Mouse (Mus musculus) testis, adult 2 months (tissue): ENCODE measurements around the gene Scube2. TPM values are rescaled to one million over a fixed set of nuclear protein-coding genes. Genes with fewer than 3 reads are reported as not detected.

ENCODE experiments used
- H3K27ac ChIP-seq: fragments of 200-500 bp; 2 replicates; pipeline ENCODE4 v1.5.1; 2012; ENCODE audit warnings: low read depth, low read length; ENCODE audit not compliant: control insufficient read depth, insufficient read depth
- H3K27me3 ChIP-seq: fragments of 200-500 bp; 2 replicates; pipeline ENCODE4 v1.6.1; 2012; ENCODE audit warnings: mild to moderate bottlenecking, low read length, moderate library complexity; ENCODE audit not compliant: control insufficient read depth, insufficient read depth
- H3K36me3 ChIP-seq: fragments of 200-500 bp; 2 replicates; pipeline ENCODE4 v1.6.1; 2012; ENCODE audit warnings: mild to moderate bottlenecking, low read length; ENCODE audit not compliant: control insufficient read depth, insufficient read depth
- H3K4me1 ChIP-seq: fragments of 200-500 bp; 2 replicates; pipeline ENCODE4 v1.6.1; 2012; ENCODE audit warnings: low read length; ENCODE audit not compliant: control insufficient read depth, insufficient read depth
- H3K4me3 ChIP-seq: fragments of 200-500 bp; 2 replicates; pipeline ENCODE4 v1.5.1; 2012; ENCODE audit warnings: low read depth, mild to moderate bottlenecking, low read length, moderate library complexity, mixed read lengths; ENCODE audit not compliant: control insufficient read depth
- CTCF ChIP-seq: fragments of 200-500 bp; IDR thresholded peaks from 2 replicates; pipeline ENCODE4 v1.5.1; 2012; ENCODE audit warnings: low read depth, mild to moderate bottlenecking, inconsistent platforms, low read length, moderate library complexity; ENCODE audit not compliant: control insufficient read depth, insufficient read depth, insufficient replicate concordance
- POLR2A ChIP-seq: fragments of 200-500 bp; IDR thresholded peaks from 2 replicates; pipeline ENCODE4 v1.6.1; 2012; ENCODE audit warnings: low read depth, mild to moderate bottlenecking, inconsistent platforms, low read length, moderate library complexity; ENCODE audit not compliant: control insufficient read depth
- polyA plus RNA-seq: library from polyadenylated mRNA; depleted of rRNA; stranded (reverse); fragments of >200 nt; gene quantifications from 2 replicates; pipeline ENCODE4 v1.2.3, GENCODE M21; 2012

Gene Scube2
- polyA plus RNA-seq, 1 experiment = 8.7 TPM

DNA sequence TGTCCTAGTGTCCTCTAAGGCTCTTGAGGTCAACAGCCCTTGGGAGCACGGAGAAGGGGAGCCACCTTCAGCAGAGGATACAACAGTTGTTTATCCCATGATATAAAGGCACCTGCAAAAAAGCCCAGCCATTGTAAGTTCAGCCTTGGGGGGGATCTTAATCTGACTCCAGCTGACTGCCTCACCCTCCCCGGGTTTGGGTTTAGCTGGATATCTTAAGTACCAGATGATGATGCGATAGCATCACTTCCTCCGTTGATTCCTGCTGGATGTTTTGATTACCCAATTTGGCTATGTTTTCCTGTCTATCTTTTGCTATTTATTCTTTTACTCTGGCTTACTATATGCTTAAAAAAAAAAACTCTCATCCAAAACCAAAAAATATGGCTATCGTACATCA lies 5.8 kb upstream of the Scube2 start:
- no peaks in the 10 kb centered on the region for H3K36me3 ChIP-seq
- no peak for TF ChIP-seq CTCF
- TF ChIP-seq POLR2A = no peak
- no peaks in the 10 kb centered on the region for H3K4me1 ChIP-seq
- no peak overlapping the region for H3K27ac ChIP-seq
- no peaks in the 10 kb centered on the region for H3K27me3 ChIP-seq
- H3K4me3 ChIP-seq = no peak overlapping the region

DNA sequence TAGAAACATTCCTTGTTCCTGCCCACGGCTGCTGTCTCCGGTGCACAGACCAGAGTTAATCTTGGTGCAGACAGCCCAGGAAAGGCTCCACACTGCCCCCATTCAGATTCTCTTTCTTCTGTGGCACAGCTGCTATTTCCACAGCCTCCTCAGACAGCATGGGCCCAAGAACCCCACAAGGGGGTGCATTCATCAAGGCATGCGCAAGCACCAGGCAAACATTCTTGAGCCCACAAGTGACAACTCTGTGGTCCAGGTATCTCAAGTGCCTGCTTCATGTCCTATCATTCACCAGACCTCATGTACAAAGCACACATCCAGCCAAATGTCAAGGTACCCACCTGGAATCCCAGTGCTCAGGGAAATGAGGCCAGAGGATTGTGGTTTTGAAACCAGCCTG lies 3.0 kb upstream of the Scube2 start:
- H3K4me1 ChIP-seq = peaks cover 5% of the 10 kb centered on the region
- no peak for TF ChIP-seq CTCF
- TF ChIP-seq POLR2A = no peak
- H3K27ac ChIP-seq = no peak overlapping the region
- H3K27me3 ChIP-seq = no peaks in the 10 kb centered on the region
- no peaks in the 10 kb centered on the region for H3K36me3 ChIP-seq
- no peak overlapping the region for H3K4me3 ChIP-seq

DNA sequence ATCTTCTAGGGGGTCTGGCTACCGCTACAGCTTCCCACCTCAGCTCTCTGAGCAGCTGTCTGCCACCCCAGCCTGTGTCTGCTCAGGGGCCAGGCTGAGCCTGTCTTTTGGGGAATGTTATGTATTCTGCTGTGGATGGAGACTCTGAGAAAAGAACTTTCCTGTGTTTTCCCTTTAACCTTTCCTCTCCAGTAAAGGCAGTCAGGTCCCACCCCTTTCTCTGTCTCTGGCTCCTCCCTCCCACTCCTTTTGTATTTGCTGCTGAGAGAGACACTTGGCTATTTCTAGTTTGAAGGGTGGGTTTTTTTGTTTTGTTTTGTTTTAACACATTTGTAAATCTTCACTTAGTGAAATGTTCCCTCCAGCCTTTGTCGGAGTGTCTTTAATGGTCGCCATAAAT lies 1.2 kb upstream of the Scube2 start:
- H3K27me3 ChIP-seq = no peaks in the 10 kb centered on the region

DNA sequence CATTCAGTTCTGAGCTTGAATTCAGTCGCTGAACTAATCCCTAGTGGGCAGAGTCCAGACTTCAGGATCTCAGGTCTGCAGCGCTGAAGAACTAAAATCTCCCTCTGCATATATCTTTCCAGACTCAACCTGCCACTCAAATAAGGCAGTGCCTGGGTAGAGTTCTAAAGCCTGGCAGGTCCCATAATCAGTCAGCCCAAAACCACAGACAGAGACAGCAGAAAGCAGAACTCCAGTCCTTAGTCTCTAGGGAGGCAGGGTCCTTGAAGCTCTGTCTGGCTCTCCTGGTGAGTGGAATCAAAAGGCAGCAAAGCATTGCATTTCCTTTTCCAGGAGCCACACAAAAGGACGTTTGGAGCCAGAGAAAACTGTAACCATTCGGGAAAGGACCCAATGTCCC lies 1.9 kb downstream of the Scube2 start:
- no peak for TF ChIP-seq CTCF
- TF ChIP-seq POLR2A = no peak
- Histone ChIP-seq H3K27ac (no peak overlapping the region), H3K27me3 (no peaks in the 10 kb centered on the region), H3K36me3 (no peaks in the 10 kb centered on the region), H3K4me1 (peaks cover 5% of the 10 kb centered on the region), H3K4me3 (no peak overlapping the region)

More for the DNA sequence above, 1.2 kb upstream of the Scube2 start:
- no peak overlapping the region for H3K27ac ChIP-seq
- no peak for TF ChIP-seq CTCF
- TF ChIP-seq POLR2A = no peak
- peaks cover 5% of the 10 kb centered on the region for H3K4me1 ChIP-seq
- no peaks in the 10 kb centered on the region for H3K36me3 ChIP-seq
- no peak overlapping the region for H3K4me3 ChIP-seq

DNA sequence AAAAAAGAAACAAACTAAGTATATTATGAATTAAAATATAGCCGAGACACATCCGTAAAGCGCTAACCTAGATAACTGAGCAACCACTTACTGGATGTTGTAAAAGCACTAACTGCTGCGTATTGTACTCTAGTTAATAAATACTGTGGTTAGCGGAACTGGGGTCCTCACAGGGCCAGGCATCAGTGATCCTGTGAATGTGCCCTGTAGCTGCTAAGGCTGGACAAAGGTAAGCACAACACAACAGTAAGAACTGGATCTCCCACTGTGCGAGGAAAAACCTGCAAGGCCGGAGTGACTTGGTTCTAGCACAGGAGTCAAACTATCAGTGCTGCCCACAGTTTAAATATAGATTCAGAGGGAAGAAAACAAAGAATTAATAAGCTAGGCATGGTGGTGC lies 5.3 kb downstream of the Scube2 start:
- no peaks in the 10 kb centered on the region for H3K27me3 ChIP-seq
- H3K27ac ChIP-seq = no peak overlapping the region
- TF ChIP-seq POLR2A = no peak
- no peak for TF ChIP-seq CTCF
- H3K36me3 ChIP-seq = no peaks in the 10 kb centered on the region
- H3K4me3 ChIP-seq = no peak overlapping the region
- peaks cover 2% of the 10 kb centered on the region for H3K4me1 ChIP-seq

DNA sequence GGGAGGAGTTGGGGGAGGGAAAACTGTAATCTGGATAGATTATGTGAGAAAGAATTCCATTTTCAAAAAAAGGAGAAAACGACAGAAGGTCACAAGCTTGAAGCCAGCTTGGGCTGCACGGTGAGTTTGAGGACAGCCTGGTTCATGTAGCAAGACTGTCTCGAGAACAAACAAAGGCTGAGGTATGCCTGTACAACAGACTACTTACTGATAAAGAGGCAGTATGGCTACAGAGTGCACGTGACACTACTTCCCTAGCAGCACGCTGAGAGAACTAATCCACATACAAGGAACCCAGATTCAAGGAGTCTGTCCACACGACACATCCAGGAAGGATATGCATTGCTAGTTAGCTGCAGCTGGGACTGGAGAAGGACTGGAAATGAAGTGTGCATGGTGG lies 6.1 kb downstream of the Scube2 start:
- TF ChIP-seq CTCF (no peak), POLR2A (no peak)
- no peaks in the 10 kb centered on the region for H3K27me3 ChIP-seq
- H3K27ac ChIP-seq = no peak overlapping the region
- H3K36me3 ChIP-seq = no peaks in the 10 kb centered on the region
- no peaks in the 10 kb centered on the region for H3K4me1 ChIP-seq
- no peak overlapping the region for H3K4me3 ChIP-seq

DNA sequence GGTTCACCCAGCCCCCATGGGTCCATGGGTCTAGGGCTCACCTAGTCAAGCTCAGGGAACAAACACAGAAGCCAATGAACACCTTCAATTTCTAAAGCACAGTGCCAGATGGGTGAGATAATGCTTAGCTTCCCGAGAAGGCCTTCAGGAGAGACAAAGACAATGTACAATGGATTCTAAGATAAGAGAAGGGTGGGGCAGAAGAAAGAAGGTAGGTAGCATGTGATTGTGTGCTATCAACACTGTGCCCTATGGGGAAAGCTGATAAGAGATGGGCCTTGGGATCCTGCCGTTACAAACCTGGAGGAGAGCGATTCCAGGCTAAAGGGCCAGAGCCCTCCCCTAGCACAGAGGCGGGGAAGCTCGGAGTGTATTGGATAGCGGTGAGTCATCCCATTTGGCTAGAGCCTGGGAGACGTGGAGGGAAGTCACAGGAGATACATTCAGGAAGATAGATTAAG lies 12.7 kb downstream of the Scube2 start:
- no peak overlapping the region for H3K27ac ChIP-seq
- no peak overlapping the region for H3K4me3 ChIP-seq
- H3K36me3 ChIP-seq = no peaks in the 10 kb centered on the region
- H3K4me1 ChIP-seq = no peaks in the 10 kb centered on the region
- TF ChIP-seq CTCF (no peak), POLR2A (no peak)
- no peaks in the 10 kb centered on the region for H3K27me3 ChIP-seq

DNA sequence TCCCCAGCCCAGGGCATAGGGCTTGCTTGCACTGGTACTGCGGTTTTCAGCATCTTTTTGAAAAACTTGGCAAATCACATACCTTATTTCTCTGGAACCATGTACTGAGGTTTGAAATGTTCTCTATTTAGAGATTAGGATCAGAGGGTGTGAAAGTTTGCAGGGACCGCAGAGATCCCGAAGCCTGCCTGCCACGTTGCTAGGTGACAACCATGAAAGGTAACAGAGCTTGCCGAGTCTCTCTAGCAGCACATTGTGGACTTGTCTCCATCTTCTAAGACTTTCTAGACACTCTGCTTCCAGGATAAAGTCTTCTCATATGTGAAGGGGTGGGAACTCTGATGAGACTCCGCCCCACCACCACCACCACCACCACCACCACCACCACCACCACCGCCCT lies 13.5 kb downstream of the Scube2 start:
- Histone ChIP-seq H3K4me1 (no peaks in the 10 kb centered on the region), H3K27ac (no peak overlapping the region)
- TF ChIP-seq CTCF (no peak), POLR2A (no peak)

More for the DNA sequence above, 13.5 kb downstream of the Scube2 start:
- Histone ChIP-seq H3K27me3 (no peaks in the 10 kb centered on the region), H3K4me3 (no peak overlapping the region), H3K36me3 (no peaks in the 10 kb centered on the region)
